Mouse (Mus musculus): ENCODE measurements around the gene Fank1. TPM values are rescaled to one million over a fixed set of nuclear protein-coding genes. Genes with fewer than 3 reads are reported as not detected.

Fank1 gene
- polyA plus RNA-seq, 1 experiment from 2014 or later = 0.41 TPM

- WGBS = 85% methylated on average over 19 of the region's 19 CpGs
- DNase-seq (ENCODE audit: low spot score) = peak; percentile 23
- no peaks in the 10 kb centered on the region for H3K9me3 ChIP-seq (replicated peaks)
- H3K27me3 ChIP-seq (ENCODE audit: low read depth, poor library complexity, severe bottlenecking) = no peaks in the 10 kb centered on the region
- no peak overlapping the region for H3K27ac ChIP-seq
- H3K36me3 ChIP-seq = no peaks in the 10 kb centered on the region
- no peaks in the 10 kb centered on the region for H3K4me1 ChIP-seq
- no peak overlapping the region for H3K4me3 ChIP-seq
These were observed 112.6 kb downstream of the Fank1 start for GRCm38 (mm10) chr7:133888926-133889920.

GRCm38 (mm10) chr7:133889986-133890385, 113.3 kb downstream of the Fank1 start:
- H3K4me1 ChIP-seq = no peaks in the 10 kb centered on the region
- H3K27me3 ChIP-seq (ENCODE audit: low read depth, poor library complexity, severe bottlenecking) = no peaks in the 10 kb centered on the region
- H3K36me3 ChIP-seq = no peaks in the 10 kb centered on the region
- WGBS = 88% methylated on average over 4 of the region's 4 CpGs
- no peak for DNase-seq (ENCODE audit: low spot score)
- no peak overlapping the region for H3K27ac ChIP-seq
- H3K9me3 ChIP-seq (replicated peaks) = no peaks in the 10 kb centered on the region
- no peak overlapping the region for H3K4me3 ChIP-seq

- WGBS = 94% methylated on average over 9 of the region's 9 CpGs
- no peaks in the 10 kb centered on the region for H3K9me3 ChIP-seq (replicated peaks)
These were observed 114.6 kb downstream of the Fank1 start for GRCm38 (mm10) chr7:133891298-133891697.

GRCm38 (mm10) chr7:133891796-133892195, 115.1 kb downstream of the Fank1 start:
- Histone ChIP-seq H3K4me1 (no peaks in the 10 kb centered on the region), H3K36me3 (no peaks in the 10 kb centered on the region), H3K4me3 (no peak overlapping the region), H3K27me3 (ENCODE audit: low read depth, poor library complexity, severe bottlenecking) (no peaks in the 10 kb centered on the region), H3K27ac (no peak overlapping the region), H3K9me3 (replicated peaks) (no peaks in the 10 kb centered on the region)
- WGBS = 84% methylated on average over 4 of the region's 4 CpGs
- DNase-seq (ENCODE audit: low spot score) = no peak

More at GRCm38 (mm10) chr7:133891298-133891697, 114.6 kb downstream of the Fank1 start:
- Histone ChIP-seq H3K27me3 (ENCODE audit: low read depth, poor library complexity, severe bottlenecking) (no peaks in the 10 kb centered on the region), H3K4me3 (no peak overlapping the region), H3K27ac (no peak overlapping the region), H3K4me1 (no peaks in the 10 kb centered on the region), H3K36me3 (no peaks in the 10 kb centered on the region)
- no peak for DNase-seq (ENCODE audit: low spot score)

- 88% methylated on average over 4 of the region's 4 CpGs for WGBS
- no peaks in the 10 kb centered on the region for H3K9me3 ChIP-seq (replicated peaks)
- no peak overlapping the region for H3K27ac ChIP-seq
- no peaks in the 10 kb centered on the region for H3K4me1 ChIP-seq
- H3K4me3 ChIP-seq = no peak overlapping the region
- no peaks in the 10 kb centered on the region for H3K36me3 ChIP-seq
- DNase-seq (ENCODE audit: low spot score) = no peak
- no peaks in the 10 kb centered on the region for H3K27me3 ChIP-seq (ENCODE audit: low read depth, poor library complexity, severe bottlenecking)
These were observed 122.7 kb downstream of the Fank1 start for GRCm38 (mm10) chr7:133899391-133899790.

- H3K4me1 ChIP-seq = no peaks in the 10 kb centered on the region
- DNase-seq (ENCODE audit: low spot score) = no peak
- no peaks in the 10 kb centered on the region for H3K36me3 ChIP-seq
- WGBS = 96% methylated on average over 4 of the region's 4 CpGs
- no peak overlapping the region for H3K27ac ChIP-seq
- H3K4me3 ChIP-seq = no peak overlapping the region
- H3K27me3 ChIP-seq (ENCODE audit: low read depth, poor library complexity, severe bottlenecking) = no peaks in the 10 kb centered on the region
- H3K9me3 ChIP-seq (replicated peaks) = no peaks in the 10 kb centered on the region
These were observed 132.3 kb downstream of the Fank1 start for GRCm38 (mm10) chr7:133908966-133909365.

- Histone ChIP-seq H3K36me3 (no peaks in the 10 kb centered on the region), H3K27ac (no peak overlapping the region), H3K27me3 (ENCODE audit: low read depth, poor library complexity, severe bottlenecking) (no peaks in the 10 kb centered on the region), H3K4me3 (no peak overlapping the region), H3K4me1 (no peaks in the 10 kb centered on the region), H3K9me3 (replicated peaks) (no peaks in the 10 kb centered on the region)
- DNase-seq (ENCODE audit: low spot score) = no peak
- 37% methylated on average over 7 of the region's 7 CpGs for WGBS
These were observed 133.2 kb downstream of the Fank1 start for GRCm38 (mm10) chr7:133909833-133910375.

- 87% methylated on average over 3 of the region's 3 CpGs for WGBS
- H3K36me3 ChIP-seq = no peaks in the 10 kb centered on the region
These were observed 135.2 kb downstream of the Fank1 start for GRCm38 (mm10) chr7:133911881-133912280.

GRCm38 (mm10) chr7:133916230-133916629, 139.6 kb downstream of the Fank1 start:
- Histone ChIP-seq H3K36me3 (no peaks in the 10 kb centered on the region), H3K4me1 (no peaks in the 10 kb centered on the region), H3K27ac (no peak overlapping the region), H3K9me3 (replicated peaks) (no peaks in the 10 kb centered on the region), H3K27me3 (ENCODE audit: low read depth, poor library complexity, severe bottlenecking) (no peaks in the 10 kb centered on the region), H3K4me3 (no peak overlapping the region)
- WGBS = 91% methylated on average over 9 of the region's 9 CpGs
- no peak for DNase-seq (ENCODE audit: low spot score)

More at GRCm38 (mm10) chr7:133911881-133912280, 135.2 kb downstream of the Fank1 start:
- H3K27ac ChIP-seq = no peak overlapping the region
- H3K27me3 ChIP-seq (ENCODE audit: low read depth, poor library complexity, severe bottlenecking) = no peaks in the 10 kb centered on the region
- H3K4me3 ChIP-seq = no peak overlapping the region
- no peak for DNase-seq (ENCODE audit: low spot score)
- H3K9me3 ChIP-seq (replicated peaks) = no peaks in the 10 kb centered on the region
- no peaks in the 10 kb centered on the region for H3K4me1 ChIP-seq

GRCm38 (mm10) chr7:133919306-133919705, 142.6 kb downstream of the Fank1 start:
- Histone ChIP-seq H3K4me3 (no peak overlapping the region), H3K27me3 (ENCODE audit: low read depth, poor library complexity, severe bottlenecking) (no peaks in the 10 kb centered on the region), H3K27ac (no peak overlapping the region), H3K9me3 (replicated peaks) (no peaks in the 10 kb centered on the region), H3K36me3 (no peaks in the 10 kb centered on the region), H3K4me1 (no peaks in the 10 kb centered on the region)
- 74% methylated on average over 5 of the region's 5 CpGs for WGBS
- no peak for DNase-seq (ENCODE audit: low spot score)

- no peaks in the 10 kb centered on the region for H3K36me3 ChIP-seq
- 92% methylated on average over 5 of the region's 5 CpGs for WGBS
- H3K27ac ChIP-seq = no peak overlapping the region
- H3K4me1 ChIP-seq = no peaks in the 10 kb centered on the region
- no peak overlapping the region for H3K4me3 ChIP-seq
- DNase-seq (ENCODE audit: low spot score) = no peak
- H3K27me3 ChIP-seq (ENCODE audit: low read depth, poor library complexity, severe bottlenecking) = no peaks in the 10 kb centered on the region
- H3K9me3 ChIP-seq (replicated peaks) = no peaks in the 10 kb centered on the region
These were observed 143.3 kb downstream of the Fank1 start for GRCm38 (mm10) chr7:133919918-133920317.

GRCm38 (mm10) chr7:133920724-133921123, 144.1 kb downstream of the Fank1 start:
- 91% methylated on average over 7 of the region's 7 CpGs for WGBS
- no peaks in the 10 kb centered on the region for H3K27me3 ChIP-seq (ENCODE audit: low read depth, poor library complexity, severe bottlenecking)
- H3K36me3 ChIP-seq = no peaks in the 10 kb centered on the region
- DNase-seq (ENCODE audit: low spot score) = no peak
- H3K27ac ChIP-seq = no peak overlapping the region
- no peak overlapping the region for H3K4me3 ChIP-seq
- no peaks in the 10 kb centered on the region for H3K4me1 ChIP-seq
- no peaks in the 10 kb centered on the region for H3K9me3 ChIP-seq (replicated peaks)

- no peak overlapping the region for H3K27ac ChIP-seq
- no peaks in the 10 kb centered on the region for H3K4me1 ChIP-seq
- WGBS = 96% methylated on average over 4 of the region's 4 CpGs
- no peaks in the 10 kb centered on the region for H3K27me3 ChIP-seq (ENCODE audit: low read depth, poor library complexity, severe bottlenecking)
- no peaks in the 10 kb centered on the region for H3K36me3 ChIP-seq
- no peaks in the 10 kb centered on the region for H3K9me3 ChIP-seq (replicated peaks)
- H3K4me3 ChIP-seq = no peak overlapping the region
- no peak for DNase-seq (ENCODE audit: low spot score)
These were observed 144.6 kb downstream of the Fank1 start for GRCm38 (mm10) chr7:133921291-133921690.

Data from limb, embryonic 10.5 days (tissue).